Mouse (Mus musculus) skeletal muscle tissue, adult 2 months (tissue): Measurements from ENCODE around the gene Scnn1b.

Source experiments
- DNase-seq: peaks from one replicate; pipeline ENCODE4 v3.0.0-alpha.2; 2012; ENCODE audit warnings: low read depth, low spot score

Gene Scnn1b

DNA sequence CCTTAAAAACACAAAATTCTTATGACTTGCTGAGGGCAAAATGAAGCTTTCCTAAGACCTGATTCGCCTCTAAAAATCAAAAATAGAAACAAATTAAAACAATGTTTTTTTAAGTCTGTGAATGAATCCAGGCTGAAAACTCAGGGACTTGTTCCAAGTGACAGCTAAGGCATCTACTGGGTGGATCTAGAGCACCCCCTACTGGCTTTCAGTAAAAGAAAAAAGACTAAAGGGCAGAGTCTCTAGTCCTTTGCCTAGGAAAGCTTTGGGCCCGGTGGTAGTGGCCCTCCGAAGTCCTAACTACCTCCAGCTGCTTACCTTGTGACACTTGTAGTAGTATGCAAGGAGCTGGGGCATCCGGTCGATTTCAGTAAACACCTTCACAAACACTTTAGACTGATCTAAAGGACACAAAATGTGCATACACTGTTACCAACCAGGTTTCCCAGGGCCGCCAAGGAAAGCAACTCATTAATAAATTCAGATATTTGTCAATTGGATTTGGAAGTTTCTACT is 99.1 kb downstream of the Scnn1b start:
- peak; percentile 19 for DNase-seq

- no peak for DNase-seq
Observed at GRCm38 (mm10) chr7:121966169-121966568, 101.3 kb downstream of the Scnn1b start.
